Comparison of ENCODE assay signal across 12 mouse cellular contexts in genomic region chr17:56536192-56536591, GRCm38 (mm10). TPM values are rescaled to one million over a fixed set of nuclear protein-coding genes. Genes with fewer than 3 reads are reported as not detected.
DNase-seq lines count a peak whose midpoint lies in the region; ATAC-seq and TF ChIP-seq lines count a peak whose summit lies in the region.
"Had no signal": no experiment of that assay in that cellular context is flagged by ENCODE, and none has a peak within 500 bp of the region (broad histone marks: within the 10 kb centered on the region; RNA-seq: fewer than 3 reads in every experiment).

No protein-coding gene starts in this region.

- TF ChIP-seq EP300 in liver, postnatal 0 days (IDR thresholded peaks at IDR 0.05; ENCODE audit: low read depth): no peak
- no peak for TF ChIP-seq EP300 in lung, postnatal 0 days (IDR thresholded peaks at IDR 0.05)

- no peak for TF ChIP-seq CTCF in cerebellum, adult 2 months (IDR thresholded peaks at IDR 0.05; ENCODE audit: borderline replicate concordance, insufficient read depth, low read depth, low read length)
- TF ChIP-seq CTCF in liver, postnatal 0 days (IDR thresholded peaks at IDR 0.05; ENCODE audit: low read depth): no peak
- no peak for TF ChIP-seq CTCF in lung, postnatal 0 days (IDR thresholded peaks at IDR 0.05)

- H3K4me1 ChIP-seq in cerebellum, adult 2 months (ENCODE audit: control insufficient read depth, insufficient read depth, low read length): 0 out of 2 replicates have a peak, but pooled peaks cover 3% of the 10 kb centered on the region
- no peaks in the 10 kb centered on the region for H3K4me1 ChIP-seq in liver, postnatal 0 days (ENCODE audit: insufficient read depth)
- no peaks in the 10 kb centered on the region for H3K4me1 ChIP-seq in liver, embryonic 12.5 days
- H3K4me1 ChIP-seq in midbrain, embryonic 10.5 days: peaks cover 47% of the 10 kb centered on the region
- H3K4me1 ChIP-seq in lung, postnatal 0 days (ENCODE audit: insufficient read depth, low read depth, low read length): no peaks in the 10 kb centered on the region
- peaks cover 6% of the 10 kb centered on the region; the same call in 1 of the 2 replicates for H3K4me1 ChIP-seq in heart, embryonic 11.5 days (ENCODE audit: control insufficient read depth, insufficient read depth, low read length)
- H3K4me1 ChIP-seq: heart, embryonic 15.5 days had no signal

- WGBS in cerebellum, adult 2 months: 31% methylated on average over 14 of the region's 14 CpGs
- 62% methylated on average over 14 of the region's 14 CpGs for WGBS in liver, postnatal 0 days (ENCODE audit: insufficient replicate concordance)
- WGBS in liver, embryonic 12.5 days (ENCODE audit: insufficient replicate concordance): 53% methylated on average over 14 of the region's 14 CpGs
- 67% methylated on average over 14 of the region's 14 CpGs for WGBS in midbrain, embryonic 10.5 days
- WGBS in lung, postnatal 0 days: 49% methylated on average over 14 of the region's 14 CpGs
- WGBS in heart, embryonic 11.5 days (ENCODE audit: insufficient replicate concordance): 69% methylated on average over 14 of the region's 14 CpGs

- DNase-seq in cerebellum, adult 2 months: peak; percentile 36 to 53
- no peak for DNase-seq in cerebellum, postnatal 4 days (ENCODE audit: low spot score in 2 of 2)
- DNase-seq in liver, postnatal 0 days: peak; percentile 8
- no peak for DNase-seq in midbrain, embryonic 10.5 days (ENCODE audit: low spot score)
- no peak for DNase-seq in lung, postnatal 0 days (ENCODE audit: low spot score)
- no peak for DNase-seq in embryo, embryonic 10.5 days (ENCODE audit: low spot score)
- DNase-seq: kidney, adult 9 months had no signal

- no peak for ATAC-seq in liver, postnatal 0 days
- no peak for ATAC-seq in liver, embryonic 12.5 days
- no peak for ATAC-seq in lung, postnatal 0 days
- no peak for ATAC-seq in heart, embryonic 11.5 days (replicated peaks; ENCODE audit: insufficient number of reproducible peaks, low FRiP score, low TSS enrichment)

- TF ChIP-seq POLR2A in cerebellum, adult 2 months (IDR thresholded peaks at IDR 0.05; ENCODE audit: borderline replicate concordance, insufficient read depth, low read length): no peak

- H3K27me3 ChIP-seq in cerebellum, adult 2 months (ENCODE audit: control insufficient read depth, insufficient read depth, low read length): no peaks in the 10 kb centered on the region; the same call in 1 of the 2 replicates
- H3K27me3 ChIP-seq in liver, postnatal 0 days (ENCODE audit: insufficient read depth, low read length): no peaks in the 10 kb centered on the region
- H3K27me3 ChIP-seq in liver, embryonic 12.5 days (replicated peaks): peaks cover 20% of the 10 kb centered on the region
- peaks cover 7% of the 10 kb centered on the region for H3K27me3 ChIP-seq in midbrain, embryonic 10.5 days (ENCODE audit: low read depth, poor library complexity, severe bottlenecking)
- no peaks in the 10 kb centered on the region for H3K27me3 ChIP-seq in lung, postnatal 0 days (replicated peaks; ENCODE audit: insufficient read depth, low read length)
- H3K27me3 ChIP-seq in heart, embryonic 11.5 days (ENCODE audit: control insufficient read depth, insufficient read depth, low read length): peaks cover 2% of the 10 kb centered on the region
- H3K27me3 ChIP-seq: embryonic facial prominence, embryonic 13.5 days; heart, embryonic 15.5 days had no signal

- no peak overlapping the region for H3K27ac ChIP-seq in cerebellum, adult 2 months (ENCODE audit: insufficient read depth, low read length)
- no peak overlapping the region for H3K27ac ChIP-seq in liver, postnatal 0 days (ENCODE audit: low read depth)
- no peak overlapping the region for H3K27ac ChIP-seq in liver, embryonic 12.5 days
- peak overlapping the region; percentile 72 for H3K27ac ChIP-seq in midbrain, embryonic 10.5 days (replicated peaks)
- H3K27ac ChIP-seq in lung, postnatal 0 days (ENCODE audit: low read length): no peak overlapping the region
- no peak overlapping the region for H3K27ac ChIP-seq in heart, embryonic 11.5 days (ENCODE audit: low read depth, low read length)
- H3K27ac ChIP-seq: embryonic facial prominence, embryonic 13.5 days; heart, embryonic 15.5 days had no signal

- no peak overlapping the region for H3K4me3 ChIP-seq in cerebellum, adult 2 months (replicated peaks; ENCODE audit: insufficient read depth, low read depth, low read length)
- no peak overlapping the region for H3K4me3 ChIP-seq in liver, postnatal 0 days (ENCODE audit: low read depth, low read length)
- H3K4me3 ChIP-seq in liver, embryonic 12.5 days: no peak overlapping the region
- H3K4me3 ChIP-seq in midbrain, embryonic 10.5 days: no peak overlapping the region
- no peak overlapping the region for H3K4me3 ChIP-seq in lung, postnatal 0 days (ENCODE audit: low read depth, low read length)
- H3K4me3 ChIP-seq in heart, embryonic 11.5 days (ENCODE audit: low read depth, low read length): no peak overlapping the region
- H3K4me3 ChIP-seq: embryonic facial prominence, embryonic 13.5 days; heart, embryonic 15.5 days had no signal

- no peaks in the 10 kb centered on the region for H3K36me3 ChIP-seq in liver, postnatal 0 days (replicated peaks; ENCODE audit: insufficient read depth, low read length)
- no peaks in the 10 kb centered on the region for H3K36me3 ChIP-seq in liver, embryonic 12.5 days
- H3K36me3 ChIP-seq in midbrain, embryonic 10.5 days: no peaks in the 10 kb centered on the region
- H3K36me3 ChIP-seq in lung, postnatal 0 days (ENCODE audit: insufficient read depth, low read length): no peaks in the 10 kb centered on the region
- H3K36me3 ChIP-seq in heart, embryonic 11.5 days (ENCODE audit: control insufficient read depth, insufficient read depth, low read length): no peaks in the 10 kb centered on the region
- H3K36me3 ChIP-seq: embryonic facial prominence, embryonic 13.5 days; heart, embryonic 15.5 days had no signal

- H3K9ac ChIP-seq in liver, postnatal 0 days (replicated peaks): no peak overlapping the region
- H3K9ac ChIP-seq in liver, embryonic 12.5 days: no peak overlapping the region
- no peak overlapping the region for H3K9ac ChIP-seq in lung, postnatal 0 days (replicated peaks; ENCODE audit: low read depth)
- no peak overlapping the region for H3K9ac ChIP-seq in heart, embryonic 11.5 days (ENCODE audit: low read depth, low read length)
- H3K9ac ChIP-seq: embryonic facial prominence, embryonic 13.5 days; heart, embryonic 15.5 days had no signal

- no peak overlapping the region for H3K4me2 ChIP-seq in liver, postnatal 0 days (ENCODE audit: low read depth, low read length)
- no peak overlapping the region for H3K4me2 ChIP-seq in liver, embryonic 12.5 days
- no peak overlapping the region for H3K4me2 ChIP-seq in lung, postnatal 0 days (replicated peaks; ENCODE audit: low read depth, low read length)
- no peak overlapping the region for H3K4me2 ChIP-seq in heart, embryonic 11.5 days
- H3K4me2 ChIP-seq: embryonic facial prominence, embryonic 13.5 days; heart, embryonic 15.5 days had no signal

- no peaks in the 10 kb centered on the region for H3K9me3 ChIP-seq in liver, postnatal 0 days (ENCODE audit: low read length)
- H3K9me3 ChIP-seq in liver, embryonic 12.5 days (replicated peaks): no peaks in the 10 kb centered on the region
- H3K9me3 ChIP-seq in midbrain, embryonic 10.5 days (replicated peaks): no peaks in the 10 kb centered on the region
- H3K9me3 ChIP-seq in lung, postnatal 0 days (ENCODE audit: low read length): no peaks in the 10 kb centered on the region
- no peaks in the 10 kb centered on the region for H3K9me3 ChIP-seq in heart, embryonic 11.5 days (replicated peaks; ENCODE audit: control insufficient read depth, low read length)
- H3K9me3 ChIP-seq: embryonic facial prominence, embryonic 13.5 days; heart, embryonic 15.5 days had no signal

RNA-seq across cellular contexts. Expression of gene Gm20219, which starts 18.0 kb away (rescaled TPM):
- 7.2 and 7.8 TPM in 2 replicates for polyA plus RNA-seq in cerebellum, adult 2 months (2012; rRNA removed)
- 0.08 TPM in 2 replicates for polyA plus RNA-seq in liver, postnatal 0 days (2015; fragmentation: Nextera tagmentation; extraction: Ambion mirVana)
- polyA plus RNA-seq in liver, embryonic 12.5 days (2016; fragmentation: Nextera tagmentation; extraction: Ambion mirVana): 0.20 and 0.25 TPM in 2 replicates
- polyA plus RNA-seq in midbrain, embryonic 10.5 days (2016; fragmentation: Nextera tagmentation; extraction: Ambion mirVana): 0.80 and 0.89 TPM in 2 replicates
- polyA plus RNA-seq in lung, postnatal 0 days (2015; fragmentation: Nextera tagmentation; extraction: Ambion mirVana): 3.5 and 3.8 TPM in 2 replicates
- polyA plus RNA-seq in heart, embryonic 11.5 days (2014; fragmentation: Nextera tagmentation; extraction: Ambion mirVana): 0.28 and 0.62 TPM in 2 replicates

RNA-seq across cellular contexts. Expression of gene Znrf4, which starts 24.0 kb away (rescaled TPM):
- not detected in 2 replicates for polyA plus RNA-seq in cerebellum, adult 2 months (2012; rRNA removed)
- not detected in 2 replicates for polyA plus RNA-seq in liver, postnatal 0 days (2015; fragmentation: Nextera tagmentation; extraction: Ambion mirVana)
- not detected in 2 replicates for polyA plus RNA-seq in liver, embryonic 12.5 days (2016; fragmentation: Nextera tagmentation; extraction: Ambion mirVana)
- polyA plus RNA-seq in midbrain, embryonic 10.5 days (2016; fragmentation: Nextera tagmentation; extraction: Ambion mirVana): not detected in 2 replicates
- not detected in 2 replicates for polyA plus RNA-seq in lung, postnatal 0 days (2015; fragmentation: Nextera tagmentation; extraction: Ambion mirVana)
- polyA plus RNA-seq in heart, embryonic 11.5 days (2014; fragmentation: Nextera tagmentation; extraction: Ambion mirVana): not detected in 2 replicates
- polyA plus RNA-seq: embryonic facial prominence, embryonic 13.5 days; heart, embryonic 15.5 days; liver, adult 2 months had no signal

RNA-seq across cellular contexts. Expression of gene Safb2, which starts 48.2 kb away (rescaled TPM):
- 137 and 143 TPM in 2 replicates for polyA plus RNA-seq in cerebellum, adult 2 months (2012; rRNA removed)
- polyA plus RNA-seq in liver, postnatal 0 days (2015; fragmentation: Nextera tagmentation; extraction: Ambion mirVana): 19.7 and 23.1 TPM in 2 replicates
- 58.9 and 63.6 TPM in 2 replicates for polyA plus RNA-seq in liver, embryonic 12.5 days (2016; fragmentation: Nextera tagmentation; extraction: Ambion mirVana)
- 80.9 and 85.6 TPM in 2 replicates for polyA plus RNA-seq in midbrain, embryonic 10.5 days (2016; fragmentation: Nextera tagmentation; extraction: Ambion mirVana)
- 36.8 and 39.8 TPM in 2 replicates for polyA plus RNA-seq in lung, postnatal 0 days (2015; fragmentation: Nextera tagmentation; extraction: Ambion mirVana)
- polyA plus RNA-seq in heart, embryonic 11.5 days (2014; fragmentation: Nextera tagmentation; extraction: Ambion mirVana): 47.7 and 48.0 TPM in 2 replicates

RNA-seq across cellular contexts. Expression of gene Safb, which starts 48.4 kb away (rescaled TPM):
- polyA plus RNA-seq in cerebellum, adult 2 months (2012; rRNA removed): 139 and 141 TPM in 2 replicates
- polyA plus RNA-seq in liver, postnatal 0 days (2015; fragmentation: Nextera tagmentation; extraction: Ambion mirVana): 27.0 and 28.4 TPM in 2 replicates
- polyA plus RNA-seq in liver, embryonic 12.5 days (2016; fragmentation: Nextera tagmentation; extraction: Ambion mirVana): 73.6 and 79.1 TPM in 2 replicates
- 148 and 157 TPM in 2 replicates for polyA plus RNA-seq in midbrain, embryonic 10.5 days (2016; fragmentation: Nextera tagmentation; extraction: Ambion mirVana)
- 43.4 and 47.1 TPM in 2 replicates for polyA plus RNA-seq in lung, postnatal 0 days (2015; fragmentation: Nextera tagmentation; extraction: Ambion mirVana)
- 65.9 and 77.3 TPM in 2 replicates for polyA plus RNA-seq in heart, embryonic 11.5 days (2014; fragmentation: Nextera tagmentation; extraction: Ambion mirVana)

RNA-seq across cellular contexts. Expression of gene Ptprs, which starts 59.9 kb away (rescaled TPM):
- 478 and 518 TPM in 2 replicates for polyA plus RNA-seq in cerebellum, adult 2 months (2012; rRNA removed)
- 3.4 TPM in 2 replicates for polyA plus RNA-seq in liver, postnatal 0 days (2015; fragmentation: Nextera tagmentation; extraction: Ambion mirVana)
- 19.3 and 21.2 TPM in 2 replicates for polyA plus RNA-seq in liver, embryonic 12.5 days (2016; fragmentation: Nextera tagmentation; extraction: Ambion mirVana)
- polyA plus RNA-seq in midbrain, embryonic 10.5 days (2016; fragmentation: Nextera tagmentation; extraction: Ambion mirVana): 89.7 and 131 TPM in 2 replicates
- polyA plus RNA-seq in lung, postnatal 0 days (2015; fragmentation: Nextera tagmentation; extraction: Ambion mirVana): 25.6 and 29.6 TPM in 2 replicates
- polyA plus RNA-seq in heart, embryonic 11.5 days (2014; fragmentation: Nextera tagmentation; extraction: Ambion mirVana): 53.0 and 58.1 TPM in 2 replicates

Comparison
In these comparisons a context has a peak if more than half of its experiments do, and no peak if none do; other contexts are left out.
1. DNase-seq: peak in cerebellum, adult 2 months (2 of 2) and liver, postnatal 0 days (single experiment); none in cerebellum, postnatal 4 days (0 of 2), midbrain, embryonic 10.5 days (single experiment), lung, postnatal 0 days (single experiment) and embryo, embryonic 10.5 days (single experiment).